Mouse (Mus musculus) ES-E14 (cell line): ENCODE results near the gene Cmip.

Experiments used
- CHD2 ChIP-seq: IDR thresholded peaks from 2 replicates; pipeline ENCODE4 v1.6.1; 2014; ENCODE audit warnings: mild to moderate bottlenecking, low read depth, low read length, inconsistent platforms
- HCFC1 ChIP-seq: IDR thresholded peaks from 2 replicates; pipeline ENCODE4 v1.6.1; 2012; ENCODE audit warnings: low read length, inconsistent platforms, borderline replicate concordance; ENCODE audit not compliant: insufficient read depth
- ZNF384 ChIP-seq: IDR thresholded peaks from 2 replicates; pipeline ENCODE4 v1.6.1; 2012; ENCODE audit warnings: low read depth, low read length, inconsistent platforms

- no peak for TF ChIP-seq CHD2
- no peak for TF ChIP-seq ZNF384
- peak; percentile 96 for TF ChIP-seq HCFC1
These were observed 223.7 kb downstream of the Cmip start for GRCm38 (mm10) chr8:117480516-117480915.
